Mouse (Mus musculus) midbrain, embryonic 12.5 days (tissue): ENCODE data around the gene Spocd1. TPM values are rescaled to one million over a fixed set of nuclear protein-coding genes. Genes with fewer than 3 reads are reported as not detected.
"Not testable (repeated sequence)": the region's sequence is repeated elsewhere in the genome, so short reads cannot be mapped to it uniquely, and the experiment has no call there.

ENCODE experiments used
- ATAC-seq: fragments of 200-750 bp; cut with Nextera tagmentation; 2 replicates; pipeline ENCODE4 v1.8.0; 2017; ENCODE audit warnings: low read depth, moderate TSS enrichment, moderate library complexity; ENCODE audit not compliant: low FRiP score
- H3K27ac ChIP-seq: fragments of 300-500 bp; sonication (generic); replicated peaks from 2 replicates; pipeline ENCODE4 v1.5.1; 2016; ENCODE audit warnings: mild to moderate bottlenecking
- H3K27me3 ChIP-seq: fragments of 300-500 bp; sonication (generic); 2 replicates; pipeline ENCODE4 v1.6.1; 2016; ENCODE audit warnings: mild to moderate bottlenecking
- H3K36me3 ChIP-seq: fragments of 300-500 bp; sonication (generic); 2 replicates; pipeline ENCODE4 v1.6.1; 2016
- H3K4me1 ChIP-seq: fragments of 300-500 bp; sonication (generic); 2 replicates; pipeline ENCODE4 v1.6.1; 2016
- H3K4me2 ChIP-seq: fragments of 300-500 bp; sonication (generic); replicated peaks from 2 replicates; pipeline ENCODE4 v1.6.1; 2016; ENCODE audit warnings: mild to moderate bottlenecking, moderate library complexity
- H3K4me3 ChIP-seq: fragments of 300-500 bp; sonication (generic); 2 replicates; pipeline ENCODE4 v1.5.1; 2016; ENCODE audit warnings: mild to moderate bottlenecking
- H3K9ac ChIP-seq: fragments of 300-500 bp; sonication (generic); replicated peaks from 2 replicates; pipeline ENCODE4 v1.6.1; 2016; ENCODE audit warnings: mild to moderate bottlenecking, moderate library complexity
- H3K9me3 ChIP-seq: fragments of 300-500 bp; sonication (generic); 2 replicates; pipeline ENCODE4 v1.6.1; 2016; ENCODE audit warnings: mild to moderate bottlenecking
- WGBS: fragments of 180-500 bp; shearing (Covaris S2); methylation state at CpG from one replicate; pipeline ENCODE4 v1.1.7; 2016; 5-methylcytosine and 5-hydroxymethylcytosine counted together
- polyA plus RNA-seq: library from polyadenylated mRNA; unstranded; fragments of >200 nt; fragmentation: Nextera tagmentation; extraction: Ambion mirVana; gene quantifications from 2 replicates; pipeline ENCODE4 v1.2.1, GENCODE M21; 2016

The Spocd1 gene
- not detected in 2 replicates for polyA plus RNA-seq

DNA sequence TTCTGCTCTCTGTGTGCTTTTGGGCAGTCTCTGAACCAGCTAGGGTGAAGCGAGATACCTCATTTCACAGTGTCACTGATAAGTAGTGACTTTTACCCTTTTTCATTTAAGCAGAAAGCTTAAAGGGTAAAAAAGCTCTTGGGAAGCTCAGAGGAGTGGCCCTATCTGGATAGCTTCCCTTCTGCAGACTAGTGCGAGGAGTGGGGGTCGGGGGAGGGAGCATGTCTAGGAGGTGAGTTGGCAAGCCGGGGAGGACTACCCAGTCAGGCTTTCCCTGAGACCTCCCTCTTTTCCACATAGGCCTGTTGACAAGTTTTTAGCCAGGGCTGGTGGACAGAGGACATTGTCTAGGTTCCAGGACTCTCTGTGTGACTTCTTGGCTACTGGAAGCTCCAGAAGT, at the start of gene Spocd1:
TSS of gene Spocd1 (plus strand) at position 301 of the 400 bp plus-strand sequence.
- no peak for ATAC-seq
- 0 out of 2 replicates have a peak within 1 kb of the TSS, but pooled peaks have one; percentile 12 for H3K4me3 ChIP-seq
- H3K4me2 ChIP-seq, result peak within 1 kb of the TSS; percentile 48

DNA sequence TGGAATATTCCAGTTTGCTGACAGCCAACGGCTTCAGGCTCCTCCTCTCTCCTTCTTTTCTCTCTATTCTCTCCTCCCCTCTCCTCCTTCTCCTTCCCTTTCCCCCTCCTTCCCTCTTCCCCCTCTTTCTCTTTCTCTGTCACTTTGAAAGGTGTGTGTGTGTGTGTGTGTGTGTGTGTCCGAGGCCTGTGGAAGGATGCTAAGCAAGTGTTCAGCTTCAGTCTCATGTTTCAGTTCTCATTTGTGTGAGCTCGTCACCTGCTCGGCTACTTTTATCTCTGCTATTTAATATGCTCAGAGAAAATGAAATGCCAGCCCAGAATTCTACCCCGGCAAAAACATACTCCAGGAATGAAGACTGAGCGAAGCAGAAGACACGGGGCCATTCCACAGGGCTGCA, 48.4 kb upstream of the Spocd1 start:
- Histone ChIP-seq H3K9ac (no peak overlapping the region), H3K27me3 (no peaks in the 10 kb centered on the region), H3K36me3 (no peaks in the 10 kb centered on the region), H3K4me3 (no peak overlapping the region), H3K27ac (no peak overlapping the region), H3K4me1 (peaks cover 34% of the 10 kb centered on the region), H3K9me3 (no peaks in the 10 kb centered on the region), H3K4me2 (no peak overlapping the region)
- no peak for ATAC-seq
- 88% methylated on average over 7 of the region's 7 CpGs for WGBS

More for the DNA sequence above, at the start of gene Spocd1:
- Histone ChIP-seq H3K36me3 (no peaks in the 10 kb centered on the region), H3K27me3 (peaks cover 10% of the 10 kb centered on the region), H3K9me3 (no peaks in the 10 kb centered on the region), H3K9ac (no peak within 1 kb of the TSS; the same call in 1 of the 2 replicates), H3K4me1 (peaks cover 9% of the 10 kb centered on the region; the same call in 1 of the 2 replicates), H3K27ac (no peak within 1 kb of the TSS)
- 42% methylated on average over 4 of the region's 4 CpGs for WGBS

DNA sequence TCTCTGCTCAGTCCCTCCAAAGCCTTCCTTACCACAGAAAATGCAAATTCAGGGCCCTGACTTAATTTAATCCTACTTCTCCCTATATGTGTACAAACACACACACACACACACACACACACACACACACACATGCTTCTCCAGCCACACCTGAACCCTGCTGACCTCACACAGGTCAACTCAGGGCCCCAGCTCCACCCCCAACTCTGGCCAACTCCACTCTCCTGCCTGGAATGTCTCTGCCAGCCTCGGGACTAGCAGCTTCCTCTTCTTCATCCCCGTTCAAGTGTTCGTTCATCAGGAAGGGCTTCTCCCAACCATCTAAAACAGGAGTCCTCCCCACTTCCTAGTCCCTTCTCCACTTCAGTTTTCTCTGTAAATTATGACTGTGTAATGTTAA, 47.4 kb upstream of the Spocd1 start:
- Histone ChIP-seq H3K36me3 (no peaks in the 10 kb centered on the region), H3K4me2 (no peak overlapping the region), H3K9ac (no peak overlapping the region), H3K27me3 (no peaks in the 10 kb centered on the region), H3K4me3 (no peak overlapping the region), H3K9me3 (no peaks in the 10 kb centered on the region), H3K4me1 (peaks cover 32% of the 10 kb centered on the region), H3K27ac (no peak overlapping the region)
- WGBS, result 44% methylated on average over 3 of the region's 3 CpGs
- ATAC-seq, result no peak

DNA sequence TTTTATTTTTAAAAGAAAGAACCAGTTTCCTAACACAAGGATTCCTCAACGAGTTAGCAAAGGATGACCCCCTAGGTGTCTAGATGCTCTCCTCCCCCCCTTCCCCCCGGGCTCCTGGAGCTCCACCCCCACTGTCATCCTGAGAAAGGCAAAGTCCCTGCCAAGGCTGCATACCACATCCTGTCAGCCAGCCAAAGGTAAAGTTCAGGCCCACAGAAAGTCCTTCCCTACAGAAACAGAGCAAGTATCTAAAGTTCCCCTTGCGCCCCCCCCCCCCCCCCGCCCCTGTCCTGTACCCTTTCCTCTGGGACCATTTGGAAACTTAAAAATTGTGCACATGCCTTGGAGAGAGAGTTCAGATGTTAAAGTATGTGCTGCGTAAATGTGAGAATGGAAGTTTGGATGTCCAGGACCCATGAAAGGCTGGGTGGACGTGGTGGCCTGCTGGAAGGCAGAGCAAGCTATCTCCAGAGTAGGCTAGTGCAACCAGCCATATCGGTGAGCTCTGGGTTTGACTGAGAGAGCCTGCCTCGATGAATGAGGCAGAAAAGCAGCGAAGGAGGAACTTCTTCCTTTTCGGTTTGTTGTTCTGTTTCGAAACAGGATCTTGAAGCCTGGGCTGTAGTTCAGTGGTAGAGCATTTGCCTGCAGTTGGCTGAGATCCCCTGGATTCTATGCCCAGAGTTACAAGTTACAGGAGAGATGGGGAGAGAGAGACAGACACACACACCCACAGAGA, 46.3 kb upstream of the Spocd1 start:
- WGBS, result 38% methylated on average over 11 of the region's 11 CpGs
- no peaks in the 10 kb centered on the region for H3K36me3 ChIP-seq
- H3K27me3 ChIP-seq, result no peaks in the 10 kb centered on the region
- H3K9ac ChIP-seq, result peak overlapping the region; percentile 24; the same call in 1 of the 2 replicates
- H3K4me2 ChIP-seq, result 0 out of 2 replicates have a peak overlapping the region, but pooled peaks have one; percentile 8
- ATAC-seq, result no peak
- H3K9me3 ChIP-seq, result no peaks in the 10 kb centered on the region
- peaks cover 22% of the 10 kb centered on the region for H3K4me1 ChIP-seq
- H3K27ac ChIP-seq, result 0 out of 2 replicates have a peak overlapping the region, but pooled peaks have one; percentile 2
- H3K4me3 ChIP-seq, result no peak overlapping the region

DNA sequence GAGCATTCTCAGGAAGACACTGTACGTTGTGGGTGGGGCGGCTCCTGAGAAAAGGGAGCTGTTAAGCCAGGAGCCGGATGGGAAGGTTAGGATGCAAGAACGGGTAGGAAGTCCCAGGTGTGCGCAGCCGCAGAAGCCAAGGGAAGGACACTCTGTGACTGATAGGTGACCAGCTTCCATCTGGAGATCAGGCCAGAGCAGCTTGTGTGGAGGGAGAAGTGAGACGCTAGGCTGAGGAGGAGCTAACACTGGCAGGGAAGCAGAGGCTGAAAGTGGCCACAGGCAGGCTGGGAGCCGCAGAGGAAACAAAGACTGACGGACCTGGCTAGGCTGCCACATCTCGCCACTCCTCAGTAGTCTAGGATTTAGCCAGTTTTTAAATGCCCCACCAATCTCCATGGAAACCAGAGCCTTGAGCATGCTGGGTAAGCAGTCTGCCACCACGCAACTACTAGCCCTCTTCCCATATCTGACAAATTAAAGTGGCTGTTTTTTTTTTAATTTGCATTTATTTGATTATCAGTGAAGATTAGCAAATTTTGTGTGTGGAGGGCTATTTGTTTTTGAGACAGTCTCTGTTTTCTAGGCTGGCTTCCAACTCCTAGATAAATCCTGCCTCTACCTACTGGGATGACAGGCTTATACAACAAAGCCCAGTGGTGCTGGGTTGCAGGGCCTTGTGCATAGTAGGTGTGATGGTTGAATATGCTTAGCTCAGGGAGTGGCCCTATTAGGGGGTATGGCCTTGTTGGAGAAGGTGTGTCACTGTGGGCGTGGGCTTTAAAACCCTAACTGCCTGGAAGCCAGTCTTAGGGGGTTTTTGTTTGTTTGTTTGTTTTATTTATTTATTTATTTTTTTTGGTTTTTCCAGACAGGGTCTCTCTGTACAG, 44.8 kb upstream of the Spocd1 start:
- Histone ChIP-seq H3K27ac (peak overlapping the region; percentile 56; the same call in 1 of the 2 replicates), H3K4me2 (peak overlapping the region; percentile 31), H3K36me3 (no peaks in the 10 kb centered on the region), H3K27me3 (no peaks in the 10 kb centered on the region), H3K9me3 (no peaks in the 10 kb centered on the region), H3K4me1 (peaks cover 16% of the 10 kb centered on the region), H3K4me3 (no peak overlapping the region), H3K9ac (no peak overlapping the region)
- WGBS, result 49% methylated on average over 12 of the region's 12 CpGs
- peak; percentile 63 for ATAC-seq

DNA sequence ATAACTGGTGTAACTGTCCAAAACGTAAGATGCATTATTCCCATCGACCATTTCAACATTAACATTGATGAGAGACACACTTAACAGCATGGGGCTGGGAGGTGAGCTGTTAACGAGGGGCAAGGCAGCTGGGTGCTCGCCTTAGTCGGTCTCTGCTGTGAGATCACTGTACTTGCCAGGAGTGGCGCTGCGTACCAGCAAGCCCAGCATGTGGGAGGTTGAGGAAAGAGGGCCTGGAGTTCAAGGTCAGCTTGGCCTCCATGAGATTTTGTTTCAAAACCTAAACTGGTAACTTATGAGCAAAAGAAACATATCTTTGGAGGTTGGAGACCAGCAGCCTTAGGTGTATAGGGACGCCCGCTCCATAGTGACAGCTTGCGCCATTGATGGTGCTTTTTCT, 39.4 kb upstream of the Spocd1 start:
- Histone ChIP-seq H3K4me2 (no peak overlapping the region), H3K36me3 (no peaks in the 10 kb centered on the region), H3K27me3 (no peaks in the 10 kb centered on the region), H3K9ac (no peak overlapping the region), H3K4me3 (no peak overlapping the region), H3K27ac (no peak overlapping the region), H3K9me3 (no peaks in the 10 kb centered on the region), H3K4me1 (no peaks in the 10 kb centered on the region)
- WGBS, result 80% methylated on average over 10 of the region's 10 CpGs
- ATAC-seq, result no peak

DNA sequence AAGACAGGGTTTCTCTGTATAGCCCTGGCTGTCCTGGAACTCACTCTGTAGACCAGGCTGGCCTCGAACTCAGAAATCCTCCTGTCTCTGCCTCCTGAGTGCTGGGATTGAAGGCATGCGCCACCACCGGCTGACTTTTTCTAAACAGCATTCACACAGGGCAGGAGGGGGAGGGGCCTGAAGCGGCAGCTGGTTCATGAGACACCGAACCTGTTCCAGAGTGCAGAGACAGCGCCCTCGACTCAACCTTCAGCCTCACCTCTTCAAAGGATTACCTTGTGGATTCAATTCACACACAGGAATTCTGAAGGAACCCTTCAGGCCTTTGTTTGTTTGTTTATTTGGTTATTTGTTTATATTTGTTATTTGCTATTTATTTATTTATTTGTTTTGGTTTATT, 39.0 kb upstream of the Spocd1 start:
- Histone ChIP-seq H3K4me1 (no peaks in the 10 kb centered on the region), H3K4me2 (no peak overlapping the region), H3K9ac (no peak overlapping the region), H3K36me3 (no peaks in the 10 kb centered on the region), H3K27ac (no peak overlapping the region), H3K4me3 (no peak overlapping the region), H3K27me3 (no peaks in the 10 kb centered on the region), H3K9me3 (no peaks in the 10 kb centered on the region)
- ATAC-seq, result no peak
- WGBS, result 92% methylated on average over 7 of the region's 7 CpGs

DNA sequence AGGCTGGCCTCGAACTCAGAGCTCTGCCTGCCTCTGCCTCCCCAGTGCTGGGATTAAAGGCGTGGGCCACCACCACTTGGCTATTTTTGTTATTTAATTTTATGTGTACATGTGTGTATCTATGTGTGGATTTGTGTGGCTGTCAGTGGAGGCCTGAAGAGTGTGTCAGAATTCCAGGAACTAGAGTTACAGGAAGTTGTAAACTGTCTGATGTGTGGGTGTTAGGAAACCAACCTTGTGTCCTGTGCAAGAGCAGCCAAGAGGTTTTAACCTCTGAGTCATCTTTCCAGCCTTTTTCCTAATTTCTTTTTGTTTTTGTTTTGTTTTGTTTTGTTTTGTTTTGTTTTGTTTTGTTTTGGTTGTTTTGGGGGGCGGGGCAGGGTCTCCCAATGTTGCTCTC, 34.2 kb upstream of the Spocd1 start:
- no peak overlapping the region for H3K9ac ChIP-seq
- H3K9me3 ChIP-seq, result no peaks in the 10 kb centered on the region
- H3K27ac ChIP-seq, result no peak overlapping the region
- H3K4me2 ChIP-seq, result no peak overlapping the region
- no peaks in the 10 kb centered on the region for H3K27me3 ChIP-seq
- no peaks in the 10 kb centered on the region for H3K36me3 ChIP-seq
- 97% methylated on average over 3 of the region's 3 CpGs for WGBS
- ATAC-seq, result no peak
- no peak overlapping the region for H3K4me3 ChIP-seq
- H3K4me1 ChIP-seq, result no peaks in the 10 kb centered on the region

DNA sequence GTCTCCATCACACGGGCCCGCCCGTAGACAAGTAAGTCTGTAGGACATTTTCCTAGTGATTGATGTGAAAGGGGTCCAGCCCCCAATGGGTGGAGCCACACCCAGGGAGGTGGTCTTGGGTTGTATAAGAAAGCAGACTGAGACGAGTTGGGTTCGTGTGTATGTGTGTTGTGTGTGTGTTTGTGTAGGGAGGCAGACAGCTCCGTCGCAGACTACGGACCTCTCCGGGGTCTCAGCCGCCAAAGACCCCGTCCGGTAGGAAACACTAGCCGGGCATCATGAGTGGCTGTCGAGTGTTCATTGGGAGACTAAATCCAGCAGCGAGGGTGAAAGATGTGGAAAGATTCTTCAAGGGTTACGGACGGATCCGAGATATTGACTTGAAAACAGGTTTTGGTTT, 30.2 kb upstream of the Spocd1 start:
- not testable (repeated sequence) for ATAC-seq, H3K27me3 ChIP-seq, H3K4me1 ChIP-seq, H3K4me3 ChIP-seq, H3K27ac ChIP-seq, H3K9ac ChIP-seq, H3K9me3 ChIP-seq, H3K4me2 ChIP-seq, H3K36me3 ChIP-seq
- 94% methylated on average over 18 of the region's 18 CpGs for WGBS

DNA sequence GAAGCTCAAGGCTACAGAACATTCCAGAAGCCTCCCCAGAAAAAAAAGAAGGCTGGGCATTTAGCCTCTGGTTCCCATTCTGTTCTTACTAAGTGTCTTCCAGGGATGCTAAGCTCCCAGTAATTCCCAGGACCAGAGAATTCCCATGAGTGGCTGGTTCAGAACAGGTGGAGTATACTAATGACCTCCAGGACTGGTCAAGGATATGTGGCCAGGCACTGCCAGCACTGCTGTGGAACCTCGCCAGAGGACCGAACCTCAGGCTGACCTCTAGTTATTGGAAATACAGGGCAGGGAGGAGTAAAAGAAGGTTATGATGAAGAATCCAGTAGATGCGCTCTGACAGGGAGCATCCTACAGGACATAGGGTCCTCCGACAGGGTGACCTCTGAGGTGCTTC, 26.7 kb upstream of the Spocd1 start:
- H3K4me1 ChIP-seq, result no peaks in the 10 kb centered on the region
- ATAC-seq, result no peak
- H3K9me3 ChIP-seq, result no peaks in the 10 kb centered on the region
- H3K9ac ChIP-seq, result no peak overlapping the region
- no peaks in the 10 kb centered on the region for H3K36me3 ChIP-seq
- H3K4me3 ChIP-seq, result no peak overlapping the region
- H3K27ac ChIP-seq, result no peak overlapping the region
- no peaks in the 10 kb centered on the region for H3K27me3 ChIP-seq
- 80% methylated on average over 4 of the region's 4 CpGs for WGBS
- no peak overlapping the region for H3K4me2 ChIP-seq

DNA sequence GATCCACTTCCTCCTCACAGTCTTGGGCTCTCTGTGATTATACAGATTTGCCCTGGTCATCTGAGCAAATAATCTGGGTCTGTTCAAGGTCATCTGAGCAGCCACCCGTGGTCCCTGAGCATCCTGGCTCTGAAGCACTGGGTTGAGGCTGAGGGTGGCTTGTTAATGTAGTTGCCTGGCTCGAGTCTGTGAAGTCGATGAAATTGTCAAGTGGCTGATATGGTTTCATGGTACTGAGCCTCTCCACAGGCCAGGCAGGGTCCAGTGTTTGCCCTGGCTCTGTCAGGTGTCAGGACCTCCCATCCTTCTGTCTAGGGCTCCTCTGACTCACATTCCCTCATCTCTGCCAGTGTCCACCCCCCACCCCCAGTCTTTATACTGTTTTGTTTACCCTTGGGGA, 25.5 kb upstream of the Spocd1 start:
- no peak for ATAC-seq
- Histone ChIP-seq H3K27ac (no peak overlapping the region), H3K36me3 (no peaks in the 10 kb centered on the region), H3K4me2 (no peak overlapping the region), H3K27me3 (no peaks in the 10 kb centered on the region), H3K9me3 (no peaks in the 10 kb centered on the region), H3K9ac (no peak overlapping the region), H3K4me1 (no peaks in the 10 kb centered on the region), H3K4me3 (no peak overlapping the region)
- WGBS, result 61% methylated on average over 3 of the region's 3 CpGs

DNA sequence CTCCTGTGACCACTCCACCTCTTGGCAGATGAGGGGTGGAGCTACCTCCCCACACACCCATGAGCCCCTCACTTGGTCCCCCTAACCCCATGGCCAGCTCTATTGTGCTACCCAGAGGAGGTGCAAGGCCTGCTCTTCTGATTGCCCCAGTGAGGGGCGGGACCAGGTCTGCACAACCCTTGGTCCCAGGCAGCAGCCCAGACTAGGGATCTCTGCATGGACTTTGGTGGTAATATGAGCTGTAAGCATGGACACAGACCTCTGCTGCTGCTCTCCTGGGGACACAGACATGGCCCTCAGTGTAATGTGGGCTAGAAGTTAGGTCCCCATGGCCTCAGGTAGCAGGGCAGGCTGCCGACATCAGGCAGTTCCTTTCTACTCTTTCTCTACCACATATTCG, 24.0 kb upstream of the Spocd1 start:
- H3K4me3 ChIP-seq, result no peak overlapping the region
- H3K27ac ChIP-seq, result no peak overlapping the region
- 92% methylated on average over 3 of the region's 3 CpGs for WGBS

More for the DNA sequence above, 24.0 kb upstream of the Spocd1 start:
- ATAC-seq, result no peak
- H3K4me1 ChIP-seq, result no peaks in the 10 kb centered on the region
- no peak overlapping the region for H3K4me2 ChIP-seq
- H3K9ac ChIP-seq, result no peak overlapping the region
- no peaks in the 10 kb centered on the region for H3K27me3 ChIP-seq
- no peaks in the 10 kb centered on the region for H3K9me3 ChIP-seq
- H3K36me3 ChIP-seq, result no peaks in the 10 kb centered on the region
